Mouse (Mus musculus) CH12.LX (cell line): ENCODE measurements at regions not wholly inside any gene's neighbourhood (a gene's known extent, or its start where the extent isn't known, plus 50 kb on each side); places are given as distances from the start of the nearest gene placed in this dataset.

Experiments
- DNase-seq: peaks from one replicate; pipeline ENCODE4 v3.0.0-alpha.2; 2013; ENCODE audit errors: extremely low read depth
- H3K27ac ChIP-seq: 2 replicates; pipeline ENCODE4 v1.5.1; 2012; ENCODE audit warnings: low read depth, mild to moderate bottlenecking, control low read depth, moderate library complexity; ENCODE audit not compliant: insufficient read depth
- H3K27me3 ChIP-seq: replicated peaks from 2 replicates; pipeline ENCODE3; 2012; ENCODE audit warnings: inconsistent platforms
- H3K36me3 ChIP-seq, 2 experiments: replicated peaks in 1 of 2; 2 replicates each; pipeline versions ENCODE3 to v1.6.1; 2012; ENCODE audit warnings: inconsistent platforms in 1 of 2, low read length in 1 of 2, mild to moderate bottlenecking in 1 of 2, mixed read lengths in 1 of 2, moderate library complexity in 1 of 2; ENCODE audit not compliant: control insufficient read depth in 1 of 2, insufficient read depth in 1 of 2
- H3K4me1 ChIP-seq, 2 experiments: 2 replicates each; pipeline ENCODE4 v1.6.1; 2012; ENCODE audit warnings: inconsistent platforms in 1 of 2, moderate library complexity in 1 of 2; ENCODE audit not compliant: insufficient read depth in 2 of 2, control insufficient read depth in 1 of 2
- H3K4me2 ChIP-seq: 2 replicates; pipeline ENCODE4 v1.6.1; 2012; ENCODE audit warnings: low read depth, mild to moderate bottlenecking, control low read depth; ENCODE audit not compliant: poor library complexity, insufficient read depth, severe bottlenecking
- H3K4me3 ChIP-seq, 3 experiments: fragments of 150-350 bp in 1 of 3; sonication (generic) in 1 of 3; replicated peaks in 1 of 3; 2 replicates each; pipeline versions ENCODE3 to v1.5.1; 2011 to 2012; ENCODE audit warnings: low read depth in 2 of 3, low read length in 2 of 3, mild to moderate bottlenecking in 2 of 3, moderate library complexity in 2 of 3, control low read depth in 1 of 3, improper control_type of control experiment in 1 of 3, inconsistent platforms in 1 of 3, mixed read lengths in 1 of 3; ENCODE audit not compliant: poor library complexity in 1 of 3
- H3K79me2 ChIP-seq: replicated peaks from 2 replicates; pipeline ENCODE4 v1.6.1; 2012; ENCODE audit warnings: mild to moderate bottlenecking, moderate library complexity; ENCODE audit not compliant: control insufficient read depth, poor library complexity, insufficient read depth, severe bottlenecking; ENCODE audit errors: extremely low read depth
- H3K9ac ChIP-seq: 2 replicates; pipeline ENCODE4 v1.6.1; 2012; ENCODE audit warnings: low read depth, mild to moderate bottlenecking, control low read depth, moderate library complexity; ENCODE audit not compliant: insufficient read depth
- H3K9me3 ChIP-seq: replicated peaks from 2 replicates; pipeline ENCODE3; 2012; ENCODE audit warnings: low read length, inconsistent platforms, mixed read lengths
- CHD1 ChIP-seq: IDR thresholded peaks from 2 replicates; pipeline ENCODE4 v1.6.1; 2012; ENCODE audit warnings: low read depth, low read length, improper control_type of control experiment, inconsistent platforms
- EP300 ChIP-seq: IDR thresholded peaks from 2 replicates; pipeline ENCODE4 v1.6.1; 2011; ENCODE audit warnings: low read length, improper control_type of control experiment
- GABPA ChIP-seq: IDR thresholded peaks from 2 replicates; pipeline ENCODE4 v1.6.1; 2012; ENCODE audit warnings: low read depth, low read length, improper control_type of control experiment, inconsistent platforms; ENCODE audit not compliant: insufficient replicate concordance
- HCFC1 ChIP-seq: IDR thresholded peaks from 2 replicates; pipeline ENCODE4 v1.6.1; 2012; ENCODE audit warnings: low read depth, mild to moderate bottlenecking, inconsistent platforms, low read length, improper control_type of control experiment
- IRF4 ChIP-seq: IDR thresholded peaks from 2 replicates; pipeline ENCODE4 v1.6.1; 2014; ENCODE audit warnings: low read depth, mild to moderate bottlenecking, inconsistent platforms, low read length, improper control_type of control experiment
- JUN ChIP-seq: IDR thresholded peaks from 2 replicates; pipeline ENCODE4 v1.6.1; 2011; ENCODE audit warnings: low read depth, mild to moderate bottlenecking, low read length, improper control_type of control experiment, moderate library complexity; ENCODE audit not compliant: insufficient read depth
- KAT2A ChIP-seq: IDR thresholded peaks from 2 replicates; pipeline ENCODE4 v1.6.1; 2012; ENCODE audit warnings: low read length, improper control_type of control experiment, inconsistent platforms; ENCODE audit not compliant: insufficient replicate concordance
- MAX ChIP-seq: IDR thresholded peaks from 2 replicates; pipeline ENCODE4 v1.6.1; 2011; ENCODE audit warnings: low read length, improper control_type of control experiment
- MAZ ChIP-seq: IDR thresholded peaks from 2 replicates; pipeline ENCODE4 v1.6.1; 2012; ENCODE audit warnings: low read depth, mild to moderate bottlenecking, inconsistent platforms, low read length, improper control_type of control experiment, moderate library complexity
- MXI1 ChIP-seq: IDR thresholded peaks from 2 replicates; pipeline ENCODE4 v1.6.1; 2011; ENCODE audit warnings: mild to moderate bottlenecking, low read depth, low read length, improper control_type of control experiment
- NRF1 ChIP-seq: IDR thresholded peaks from 2 replicates; pipeline ENCODE4 v1.6.1; 2014; ENCODE audit warnings: low read depth, mild to moderate bottlenecking, inconsistent platforms, low read length, improper control_type of control experiment, moderate library complexity
- POLR2A ChIP-seq: IDR thresholded peaks from 2 replicates; pipeline ENCODE4 v1.6.1; 2011; ENCODE audit warnings: low read depth, mild to moderate bottlenecking, improper control_type of control experiment, low read length
- RAD21 ChIP-seq: IDR thresholded peaks from 2 replicates; pipeline ENCODE4 v1.6.1; 2011; ENCODE audit warnings: low read depth, mild to moderate bottlenecking, low read length, improper control_type of control experiment, moderate library complexity
- SMC3 ChIP-seq: IDR thresholded peaks from 2 replicates; pipeline ENCODE4 v1.6.1; 2011; ENCODE audit warnings: low read depth, low read length, improper control_type of control experiment
- TBP ChIP-seq: conservative IDR thresholded peaks from 2 replicates; pipeline ENCODE4 v1.6.1; 2011; ENCODE audit warnings: low read depth, low read length, improper control_type of control experiment
- UBTF ChIP-seq: IDR thresholded peaks from 2 replicates; pipeline ENCODE4 v1.6.1; 2012; ENCODE audit warnings: low read depth, mild to moderate bottlenecking, inconsistent platforms, low read length, improper control_type of control experiment, moderate library complexity
- USF2 ChIP-seq: conservative IDR thresholded peaks from 2 replicates; pipeline ENCODE4 v1.6.1; 2011; ENCODE audit warnings: low read depth, low read length, improper control_type of control experiment
- ZC3H11A ChIP-seq: IDR thresholded peaks from 2 replicates; pipeline ENCODE4 v1.6.1; 2012; ENCODE audit warnings: low read depth, mild to moderate bottlenecking, inconsistent platforms, low read length, improper control_type of control experiment
- ZNF384 ChIP-seq: IDR thresholded peaks from 2 replicates; pipeline ENCODE4 v1.6.1; 2012; ENCODE audit warnings: low read depth, low read length, improper control_type of control experiment, inconsistent platforms
- dilution Hi-C: fragments of 300-500 bp; cut with MboI; formaldehyde crosslinking; loops from 2 replicates; pipeline ENCODE4 v1.14.3; 2020; ENCODE audit warnings: low sequenced_read_pairs; ENCODE audit not compliant: extremely low pct_unique_long_range_greater_than_20kb, extremely low pct_ligation_motif_present
- in situ Hi-C: fragments of 300-500 bp; cut with MboI; formaldehyde crosslinking; loops from 3 replicates; pipeline ENCODE4 v1.14.3; 2019; ENCODE audit warnings: low sequenced_read_pairs, low pct_ligation_motif_present, low pct_unique_long_range_greater_than_20kb, mixed read lengths

DNA sequence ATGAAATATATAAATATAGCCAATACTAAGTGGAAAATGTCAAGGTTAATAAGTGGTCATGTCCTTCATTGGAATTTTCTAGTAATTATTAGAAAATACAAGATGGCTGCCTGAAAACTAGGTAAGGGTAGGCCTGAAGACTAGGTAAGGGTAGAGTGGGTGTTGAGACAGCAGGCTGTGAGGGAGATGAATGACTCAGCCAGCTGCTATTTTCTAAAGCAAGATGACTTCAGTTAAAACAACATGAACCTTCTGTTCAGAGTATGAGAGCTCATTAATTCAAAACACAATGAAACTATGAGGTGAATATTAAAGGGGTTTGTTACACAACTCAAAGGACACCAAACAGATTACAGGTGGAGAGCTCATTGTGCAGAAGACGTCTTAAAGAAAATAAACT is 252.7 kb upstream of the Robo2 start:
- Histone ChIP-seq H3K79me2 (no peaks in the 10 kb centered on the region), H3K9ac (no peak overlapping the region), H3K4me2 (no peak overlapping the region), H3K9me3 (peaks cover 18% of the 10 kb centered on the region), H3K4me1 (no peaks in the 10 kb centered on the region), H3K27ac (no peak overlapping the region), H3K36me3 (no peaks in the 10 kb centered on the region), H3K4me3 (no peak overlapping the region), H3K27me3 (no peaks in the 10 kb centered on the region)
- no peak for TF ChIP-seq POLR2A
- TF ChIP-seq ZC3H11A, result no peak
- TF ChIP-seq MAZ, result no peak
- TF ChIP-seq IRF4, result no peak
- no peak for TF ChIP-seq HCFC1
- TF ChIP-seq GABPA, result no peak
- no peak for TF ChIP-seq UBTF
- TF ChIP-seq ZNF384, result no peak
- no peak for TF ChIP-seq CHD1
- dilution Hi-C loops (no loop called here), in situ Hi-C loops (no loop called here)
- no peak for DNase-seq

DNA sequence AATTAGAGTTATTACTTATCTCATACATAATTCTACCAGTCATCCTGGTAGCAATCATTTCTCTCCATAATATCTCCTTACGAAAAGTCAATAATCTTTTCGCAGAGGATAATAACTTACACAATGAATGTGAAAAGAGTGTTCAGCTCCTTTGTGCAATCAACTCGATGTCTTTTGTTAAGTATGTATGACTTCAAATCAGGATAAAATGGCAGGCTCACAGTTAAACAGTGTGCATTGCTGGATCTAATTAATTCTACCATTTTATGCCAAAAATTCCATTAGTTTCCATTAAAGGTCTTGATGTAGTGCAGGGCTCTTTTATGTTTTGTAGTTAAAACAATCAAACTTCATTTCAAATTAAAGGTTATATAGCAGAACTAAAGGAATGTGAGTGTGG is 239.6 kb upstream of the Robo2 start:
- TF ChIP-seq JUN (no peak), NRF1 (no peak), MXI1 (no peak), TBP (no peak), EP300 (no peak), CHD1 (no peak), MAX (no peak)
- no peak overlapping the region for H3K4me3 ChIP-seq
- H3K79me2 ChIP-seq, result no peaks in the 10 kb centered on the region
- H3K4me2 ChIP-seq, result no peak overlapping the region
- no peak overlapping the region for H3K9ac ChIP-seq
- no peak overlapping the region for H3K27ac ChIP-seq
- DNase-seq, result no peak
- dilution Hi-C loops (no loop called here), in situ Hi-C loops (no loop called here)
- H3K36me3 ChIP-seq, result no peaks in the 10 kb centered on the region
- no peaks in the 10 kb centered on the region for H3K4me1 ChIP-seq
- peaks cover 31% of the 10 kb centered on the region for H3K9me3 ChIP-seq
- no peaks in the 10 kb centered on the region for H3K27me3 ChIP-seq

GRCm38 (mm10) chr16:74649207-74649606 is 237.6 kb upstream of the Robo2 start:
- no peak overlapping the region for H3K4me2 ChIP-seq
- H3K27ac ChIP-seq, result no peak overlapping the region
- H3K36me3 ChIP-seq, result no peaks in the 10 kb centered on the region
- H3K4me3 ChIP-seq, result no peak overlapping the region
- H3K4me1 ChIP-seq, result no peaks in the 10 kb centered on the region
- dilution Hi-C loops, result no loop called here
- H3K9ac ChIP-seq, result no peak overlapping the region
- TF ChIP-seq SMC3, result no peak
- no peak for TF ChIP-seq POLR2A
- no peak for TF ChIP-seq IRF4
- TF ChIP-seq JUN, result no peak
- TF ChIP-seq USF2, result no peak
- TF ChIP-seq GABPA, result no peak
- TF ChIP-seq KAT2A, result no peak
- TF ChIP-seq RAD21, result no peak
- TF ChIP-seq, all 38 proteins: peak for 0
- no peaks in the 10 kb centered on the region for H3K79me2 ChIP-seq
- in situ Hi-C loops, result no loop called here
- H3K27me3 ChIP-seq, result no peaks in the 10 kb centered on the region
- H3K9me3 ChIP-seq, result peaks cover 34% of the 10 kb centered on the region
- DNase-seq, result no peak
